Mouse (Mus musculus) left cerebral cortex, postnatal 25 days (tissue): ENCODE data around the gene Gm32687. TPM values are rescaled to one million over a fixed set of nuclear protein-coding genes. Genes with fewer than 3 reads are reported as not detected.
"Not testable (repeated sequence)": the region's sequence is repeated elsewhere in the genome, so short reads cannot be mapped to it uniquely, and the experiment has no call there.

ENCODE experiments used
- DNase-seq, 2 experiments: peaks; one replicate each; pipeline ENCODE4 v3.0.0; 2022; ENCODE audit warnings: low spot score in 2 of 2, mixed read lengths in 1 of 2
- intact Hi-C: fragments of 180-260 bp; cut with DNase I; formaldehyde crosslinking; loops from one replicate; pipeline ENCODE4 v1.15.1; 2025
- total RNA-seq, 2 experiments: library from RNA; stranded (reverse); gene quantifications; 2 replicates each; pipeline ENCODE4 v1.2.3; 2021

Gm32687 gene
- total RNA-seq, result 1 to 10 TPM; 3.6 to 3.7 TPM

GRCm38 (mm10) chr10:81863409-81864407 lies at the start of gene Gm32687:
TSS of gene Gm32687 (plus strand) at chr10:81863934.
- DNase-seq, result peak; percentile 1 to 2
- intact Hi-C loops, result not testable (repeated sequence)

GRCm38 (mm10) chr10:81846219-81846618 lies 17.5 kb upstream of the Gm32687 start:
- DNase-seq, intact Hi-C loops: not testable (repeated sequence)

DNA sequence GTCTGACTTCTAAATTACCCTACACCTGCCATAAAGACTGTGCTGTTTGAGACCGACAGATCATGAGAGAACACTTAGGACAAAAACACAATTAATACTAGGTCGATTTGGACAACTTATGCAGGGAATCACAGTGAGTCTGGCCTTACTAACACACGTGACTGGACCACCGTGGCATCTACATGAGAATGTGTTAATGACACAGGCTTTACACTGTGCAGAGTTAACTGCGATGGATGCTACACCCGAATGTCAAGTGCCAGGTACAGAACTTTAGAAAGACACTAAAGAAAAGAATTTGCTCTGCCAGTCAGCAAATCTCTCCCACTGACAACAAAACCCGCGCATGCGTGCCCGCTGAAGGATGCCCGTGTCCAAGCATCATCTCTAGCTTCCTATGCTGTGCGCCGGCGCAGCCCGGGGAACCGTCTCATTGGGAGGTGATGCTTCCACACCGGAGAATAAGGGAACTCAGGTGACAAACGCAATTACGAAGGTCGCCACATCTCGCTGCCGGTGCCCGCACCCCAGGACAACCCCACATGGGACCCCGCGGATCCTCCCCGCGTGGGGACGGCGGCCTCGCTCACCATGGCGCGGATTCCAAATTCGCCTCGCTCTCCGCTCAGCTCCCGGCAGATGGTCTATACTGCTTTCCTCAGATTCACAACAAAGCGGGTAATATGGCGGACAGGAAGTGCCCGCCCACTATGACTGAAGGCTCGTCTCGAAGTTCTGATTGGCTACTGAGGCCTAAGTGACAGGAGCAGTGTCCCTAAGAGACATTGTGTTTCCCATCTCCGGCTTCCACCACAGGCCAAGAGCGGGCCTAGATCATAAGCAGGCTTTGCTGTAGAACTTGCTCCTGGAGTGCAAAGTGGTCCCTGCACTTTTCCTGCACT lies 66.4 kb downstream of the Gm32687 start, which contains the start of gene Zfp781:
Zfp781 (minus strand) TSS at position 639 of the 902 bp plus-strand sequence.
- DNase-seq, intact Hi-C loops: not testable (repeated sequence)

Other genes with a start within 250 kb of the Gm32687 start
- 10 to 100 TPM; 22.1 to 25.3 TPM for gene Sirt6, start 236.1 kb upstream of the Gm32687 start, total RNA-seq
- 10 to 100 TPM; 35.9 to 36.7 TPM for gene Ankrd24, start 235.4 kb upstream of the Gm32687 start, total RNA-seq
- gene Gm10778, start 214.9 kb upstream of the Gm32687 start, total RNA-seq, result 1 to 10 TPM; 4.6 to 4.8 TPM
- 1 to 10 TPM; 7.2 to 8.3 TPM for gene Zfp433, start 159.1 kb upstream of the Gm32687 start, total RNA-seq
- gene Gm3055, start 92.8 kb upstream of the Gm32687 start, total RNA-seq, result 1 to 10 TPM; 8.5 to 9.1 TPM
- 1 to 10 TPM; 2.3 to 2.9 TPM for gene Gm4767, start 51.7 kb upstream of the Gm32687 start, total RNA-seq
- 1 to 10 TPM; 4.4 to 4.5 TPM for gene Zfp781, start 66.5 kb downstream of the Gm32687 start, total RNA-seq
- gene Zfp873, start 184.2 kb downstream of the Gm32687 start, total RNA-seq, result 10 to 100 TPM; 10.4 to 10.6 TPM
- 1 to 10 TPM; 7.9 to 8.6 TPM for gene BC024063, start 219.4 kb downstream of the Gm32687 start, total RNA-seq